In genomic region chr9:60857833-60858232, GRCm38 (mm10) we compare ENCODE assay signal across 8 mouse cellular contexts.
DNase-seq lines count a peak whose midpoint lies in the region; ATAC-seq lines count a peak whose summit lies in the region.

No protein-coding gene starts in this region.

- no peak overlapping the region for H3K9ac ChIP-seq in heart, embryonic 14.5 days (ENCODE audit: low read length)
- H3K9ac ChIP-seq in forebrain, embryonic 12.5 days: no peak overlapping the region
- no peak overlapping the region for H3K9ac ChIP-seq in midbrain, embryonic 11.5 days (ENCODE audit: low read length)

- peaks cover 70% of the 10 kb centered on the region for H3K36me3 ChIP-seq in heart, embryonic 14.5 days (ENCODE audit: control insufficient read depth, insufficient read depth, low read length)
- peaks cover 17% of the 10 kb centered on the region for H3K36me3 ChIP-seq in forebrain, embryonic 12.5 days (replicated peaks)
- peaks cover 2% of the 10 kb centered on the region; the same call in 1 of the 2 replicates for H3K36me3 ChIP-seq in midbrain, embryonic 11.5 days (ENCODE audit: control insufficient read depth, insufficient read depth, low read length)

- H3K4me1 ChIP-seq in heart, embryonic 14.5 days (ENCODE audit: control insufficient read depth in 2 of 2, insufficient read depth in 2 of 2, low read length in 2 of 2): peaks cover 0 to 5% of the 10 kb centered on the region in 2 experiments; a peak in 2 of 4 replicates
- H3K4me1 ChIP-seq in forebrain, embryonic 12.5 days: peaks cover 8% of the 10 kb centered on the region
- peaks cover 3% of the 10 kb centered on the region; the same call in 1 of the 2 replicates for H3K4me1 ChIP-seq in midbrain, embryonic 11.5 days (ENCODE audit: control insufficient read depth, insufficient read depth, low read length)

- 23% methylated on average over 5 of the region's 5 CpGs for WGBS in heart, embryonic 14.5 days
- WGBS in forebrain, embryonic 12.5 days: 30% methylated on average over 5 of the region's 5 CpGs
- 32% methylated on average over 5 of the region's 5 CpGs for WGBS in midbrain, embryonic 11.5 days

- no peak overlapping the region for H3K4me2 ChIP-seq in heart, embryonic 14.5 days (ENCODE audit: low read length)
- H3K4me2 ChIP-seq in forebrain, embryonic 12.5 days: no peak overlapping the region
- H3K4me2 ChIP-seq in midbrain, embryonic 11.5 days: no peak overlapping the region

- no peak for DNase-seq in heart, adult 11 months
- peak; percentile 81 for DNase-seq in brain, adult 2 months (ENCODE audit: low read depth, low spot score)
- peak; percentile 53 for DNase-seq in induced T-regulatory cell, adult 2 months (ENCODE audit: low read depth)
- DNase-seq in left cerebral cortex, adult 11 months (ENCODE audit: low spot score): peak; percentile 27
- DNase-seq in midbrain, embryonic 11.5 days (ENCODE audit: low spot score, missing footprints): peak; percentile 94
- peak; percentile 65 for DNase-seq in thymus, postnatal 0 days (ENCODE audit: low spot score)

- no peak overlapping the region for H3K4me3 ChIP-seq in heart, embryonic 14.5 days (ENCODE audit: control insufficient read depth in 1 of 2, insufficient read depth in 1 of 2, low read depth in 1 of 2, low read length in 2 of 2)
- H3K4me3 ChIP-seq in forebrain, embryonic 12.5 days (replicated peaks): no peak overlapping the region
- H3K4me3 ChIP-seq in midbrain, embryonic 11.5 days (ENCODE audit: low read depth, low read length): no peak overlapping the region

- H3K27ac ChIP-seq in heart, embryonic 14.5 days (replicated peaks in 1 of 2; ENCODE audit: control insufficient read depth in 1 of 2, insufficient read depth in 1 of 2, low read depth in 2 of 2, low read length in 2 of 2): no peak overlapping the region
- H3K27ac ChIP-seq in forebrain, embryonic 12.5 days: no peak overlapping the region
- H3K27ac ChIP-seq in midbrain, embryonic 11.5 days (ENCODE audit: low read depth, low read length): no peak overlapping the region

- 0 out of 2 replicates have a peak, but pooled peaks have one; percentile 35 for ATAC-seq in heart, embryonic 14.5 days (ENCODE audit: insufficient number of reproducible peaks, insufficient read depth, low FRiP score, low read depth)
- ATAC-seq in forebrain, embryonic 12.5 days (ENCODE audit: low FRiP score): 0 out of 2 replicates have a peak, but pooled peaks have one; percentile 58
- ATAC-seq in midbrain, embryonic 11.5 days (ENCODE audit: low FRiP score): no peak

- no peaks in the 10 kb centered on the region for H3K27me3 ChIP-seq in heart, embryonic 14.5 days (ENCODE audit: control insufficient read depth, insufficient read depth, low read length)
- no peaks in the 10 kb centered on the region for H3K27me3 ChIP-seq in forebrain, embryonic 12.5 days
- H3K27me3 ChIP-seq in midbrain, embryonic 11.5 days (ENCODE audit: control insufficient read depth, insufficient read depth, low read length): no peaks in the 10 kb centered on the region

- H3K9me3 ChIP-seq in heart, embryonic 14.5 days (ENCODE audit: control insufficient read depth, low read length): no peaks in the 10 kb centered on the region
- no peaks in the 10 kb centered on the region for H3K9me3 ChIP-seq in forebrain, embryonic 12.5 days
- H3K9me3 ChIP-seq in midbrain, embryonic 11.5 days (ENCODE audit: control insufficient read depth, low read length): no peaks in the 10 kb centered on the region
